Mouse (Mus musculus) kidney, postnatal 0 days (tissue): Measurements from ENCODE around the gene Pet117. TPM values are rescaled to one million over a fixed set of nuclear protein-coding genes. Genes with fewer than 3 reads are reported as not detected.

Experiments used
- ATAC-seq: fragments of 200-750 bp; cut with Nextera tagmentation; replicated peaks from 2 replicates; pipeline ENCODE4 v1.8.0; 2017; ENCODE audit warnings: low read depth, moderate number of reproducible peaks, moderate TSS enrichment, moderate library complexity; ENCODE audit not compliant: low FRiP score
- DNase-seq: peaks from one replicate; pipeline ENCODE4 v3.0.0-alpha.2; 2016; ENCODE audit warnings: low spot score
- H3K27ac ChIP-seq: fragments of 300-500 bp; sonication (generic); 2 replicates; pipeline ENCODE4 v1.5.1; 2014; ENCODE audit warnings: mild to moderate bottlenecking
- H3K27me3 ChIP-seq: fragments of 300-500 bp; sonication (generic); 2 replicates; pipeline ENCODE4 v1.6.1; 2014; ENCODE audit warnings: low read length, mixed read lengths; ENCODE audit not compliant: insufficient read depth
- H3K36me3 ChIP-seq: fragments of 300-500 bp; sonication (generic); 2 replicates; pipeline ENCODE4 v1.6.1; 2014; ENCODE audit warnings: low read length, mixed read lengths; ENCODE audit not compliant: insufficient read depth
- H3K4me1 ChIP-seq: fragments of 300-500 bp; sonication (generic); replicated peaks from 2 replicates; pipeline ENCODE4 v1.6.1; 2014; ENCODE audit warnings: antibody characterized with exemption, low read length, mixed read lengths; ENCODE audit not compliant: insufficient read depth
- H3K4me2 ChIP-seq: fragments of 300-500 bp; sonication (generic); 2 replicates; pipeline ENCODE4 v1.6.1; 2014; ENCODE audit warnings: mild to moderate bottlenecking, low read length, moderate library complexity, mixed read lengths
- H3K4me3 ChIP-seq: fragments of 300-500 bp; sonication (generic); replicated peaks from 2 replicates; pipeline ENCODE4 v1.5.1; 2014; ENCODE audit warnings: low read depth, low read length
- H3K9ac ChIP-seq: fragments of 300-500 bp; sonication (generic); 2 replicates; pipeline ENCODE4 v1.6.1; 2014; ENCODE audit warnings: low read depth, low read length
- H3K9me3 ChIP-seq: fragments of 300-500 bp; sonication (generic); replicated peaks from 2 replicates; pipeline ENCODE4 v1.6.1; 2016; ENCODE audit warnings: low read length, inconsistent platforms, mixed read lengths
- CTCF ChIP-seq: IDR thresholded peaks from 2 replicates; pipeline ENCODE4 v1.5.1; 2016; ENCODE audit warnings: antibody characterized with exemption, low read depth, mild to moderate bottlenecking, moderate library complexity
- WGBS: fragments of 180-500 bp; shearing (Covaris S2); extraction: QIAGEN DNeasy Blood & Tissue Kit; methylation state at CpG from one replicate; pipeline ENCODE4 v1.1.7; 2014; 5-methylcytosine and 5-hydroxymethylcytosine counted together
- polyA plus RNA-seq: library from polyadenylated mRNA; unstranded; fragments of >200 nt; fragmentation: Nextera tagmentation; extraction: Ambion mirVana; gene quantifications from 2 replicates; pipeline ENCODE4 v1.2.1, GENCODE M21; 2015

Gene Pet117
- polyA plus RNA-seq, 1 experiment from 2014 or later: 3.2 TPM

GRCm38 (mm10) chr2:144375063-144375703 lies 6.4 kb downstream of the Pet117 start:
- H3K36me3 ChIP-seq: peaks cover 51% of the 10 kb centered on the region
- DNase-seq (no peak), ATAC-seq (no peak)
- H3K27me3 ChIP-seq: no peaks in the 10 kb centered on the region
- 89% methylated on average over 10 of the region's 10 CpGs for WGBS
- H3K27ac ChIP-seq: no peak overlapping the region
- H3K4me1 ChIP-seq: peaks cover 4% of the 10 kb centered on the region
- H3K9ac ChIP-seq: no peak overlapping the region
- no peak overlapping the region for H3K4me2 ChIP-seq
- no peaks in the 10 kb centered on the region for H3K9me3 ChIP-seq
- TF ChIP-seq CTCF: no peak
- H3K4me3 ChIP-seq: no peak overlapping the region

- H3K27me3 ChIP-seq: no peaks in the 10 kb centered on the region
- TF ChIP-seq CTCF: no peak
- H3K4me2 ChIP-seq: no peak overlapping the region
- H3K9ac ChIP-seq: no peak overlapping the region
- ATAC-seq (no peak), DNase-seq (no peak)
- 88% methylated on average over 3 of the region's 3 CpGs for WGBS
- no peak overlapping the region for H3K4me3 ChIP-seq
- H3K9me3 ChIP-seq: no peaks in the 10 kb centered on the region
- no peak overlapping the region for H3K27ac ChIP-seq
- peaks cover 63% of the 10 kb centered on the region for H3K36me3 ChIP-seq
- no peaks in the 10 kb centered on the region for H3K4me1 ChIP-seq
These were observed 12.5 kb downstream of the Pet117 start for GRCm38 (mm10) chr2:144381293-144381692.

GRCm38 (mm10) chr2:144381741-144382140 lies 12.9 kb downstream of the Pet117 start:
- TF ChIP-seq CTCF: no peak
- DNase-seq (no peak), ATAC-seq (no peak)
- Histone ChIP-seq H3K4me1 (no peaks in the 10 kb centered on the region), H3K4me3 (no peak overlapping the region), H3K9me3 (no peaks in the 10 kb centered on the region), H3K36me3 (peaks cover 60% of the 10 kb centered on the region), H3K4me2 (no peak overlapping the region), H3K27me3 (no peaks in the 10 kb centered on the region), H3K27ac (no peak overlapping the region), H3K9ac (no peak overlapping the region)
- 97% methylated on average over 4 of the region's 4 CpGs for WGBS

- 83% methylated on average over 7 of the region's 7 CpGs for WGBS
- DNase-seq (no peak), ATAC-seq (no peak)
- Histone ChIP-seq H3K9ac (no peak overlapping the region), H3K4me3 (no peak overlapping the region), H3K4me1 (no peaks in the 10 kb centered on the region), H3K36me3 (peaks cover 54% of the 10 kb centered on the region), H3K27ac (no peak overlapping the region), H3K9me3 (no peaks in the 10 kb centered on the region), H3K27me3 (no peaks in the 10 kb centered on the region), H3K4me2 (no peak overlapping the region)
- TF ChIP-seq CTCF: no peak
These were observed 13.9 kb downstream of the Pet117 start for GRCm38 (mm10) chr2:144382624-144383138.

- H3K9me3 ChIP-seq: no peaks in the 10 kb centered on the region
- H3K9ac ChIP-seq: no peak overlapping the region
- no peaks in the 10 kb centered on the region for H3K27me3 ChIP-seq
- H3K4me1 ChIP-seq: no peaks in the 10 kb centered on the region
- H3K27ac ChIP-seq: no peak overlapping the region
- no peak for ATAC-seq
- no peak for DNase-seq
- no peak overlapping the region for H3K4me3 ChIP-seq
- WGBS: 68% methylated on average over 2 of the region's 2 CpGs
- TF ChIP-seq CTCF: no peak
- H3K36me3 ChIP-seq: peaks cover 51% of the 10 kb centered on the region
- no peak overlapping the region for H3K4me2 ChIP-seq
These were observed 17.5 kb downstream of the Pet117 start for GRCm38 (mm10) chr2:144386296-144386695.

GRCm38 (mm10) chr2:144388416-144388815 lies 19.6 kb downstream of the Pet117 start:
- WGBS: 66% methylated on average over 3 of the region's 3 CpGs
- no peak for DNase-seq
- Histone ChIP-seq H3K4me1 (no peaks in the 10 kb centered on the region), H3K4me3 (no peak overlapping the region), H3K27me3 (no peaks in the 10 kb centered on the region), H3K36me3 (peaks cover 46% of the 10 kb centered on the region), H3K9me3 (no peaks in the 10 kb centered on the region), H3K9ac (no peak overlapping the region), H3K27ac (no peak overlapping the region), H3K4me2 (no peak overlapping the region)
- no peak for TF ChIP-seq CTCF
- no peak for ATAC-seq

GRCm38 (mm10) chr2:144399531-144399930 lies 30.7 kb downstream of the Pet117 start:
- WGBS: 90% methylated on average over 4 of the region's 4 CpGs

More at GRCm38 (mm10) chr2:144399531-144399930, 30.7 kb downstream of the Pet117 start:
- Histone ChIP-seq H3K4me2 (no peak overlapping the region), H3K27me3 (no peaks in the 10 kb centered on the region), H3K9ac (no peak overlapping the region), H3K4me1 (no peaks in the 10 kb centered on the region), H3K4me3 (no peak overlapping the region), H3K27ac (no peak overlapping the region), H3K9me3 (no peaks in the 10 kb centered on the region), H3K36me3 (peaks cover 42% of the 10 kb centered on the region)
- DNase-seq (no peak), ATAC-seq (no peak)
- no peak for TF ChIP-seq CTCF
